Mouse (Mus musculus) neural tube, embryonic 11.5 days (tissue): Measurements from ENCODE around the gene Itgb3. TPM values are rescaled to one million over a fixed set of nuclear protein-coding genes. Genes with fewer than 3 reads are reported as not detected.

Source experiments
- ATAC-seq: fragments of 200-750 bp; cut with Nextera tagmentation; 2 replicates; pipeline ENCODE4 v1.8.0; 2017; ENCODE audit warnings: moderate number of reproducible peaks, mild to moderate bottlenecking, moderate TSS enrichment, moderate library complexity; ENCODE audit not compliant: insufficient read depth, low FRiP score, low TSS enrichment
- DNase-seq: peaks from one replicate; pipeline ENCODE4 v3.0.0-alpha.2; 2015; ENCODE audit warnings: low spot score
- H3K27ac ChIP-seq: fragments of 300-500 bp; sonication (generic); 2 replicates; pipeline ENCODE4 v1.5.1; 2014; ENCODE audit warnings: low read depth, mild to moderate bottlenecking, low read length
- H3K27me3 ChIP-seq: fragments of 300-500 bp; sonication (generic); 2 replicates; pipeline ENCODE4 v1.6.1; 2014; ENCODE audit warnings: mild to moderate bottlenecking, low read length, mixed read lengths; ENCODE audit not compliant: control insufficient read depth, insufficient read depth
- H3K36me3 ChIP-seq: fragments of 300-500 bp; sonication (generic); 2 replicates; pipeline ENCODE4 v1.6.1; 2014; ENCODE audit warnings: mild to moderate bottlenecking, low read length, moderate library complexity, mixed read lengths; ENCODE audit not compliant: control insufficient read depth, insufficient read depth
- H3K4me1 ChIP-seq: fragments of 300-500 bp; sonication (generic); 2 replicates; pipeline ENCODE4 v1.6.1; 2014; ENCODE audit warnings: low read length, mixed read lengths; ENCODE audit not compliant: control insufficient read depth, insufficient read depth
- H3K4me2 ChIP-seq: fragments of 300-500 bp; sonication (generic); 2 replicates; pipeline ENCODE4 v1.6.1; 2014; ENCODE audit warnings: low read depth, mild to moderate bottlenecking, moderate library complexity
- H3K4me3 ChIP-seq: fragments of 300-500 bp; sonication (generic); 2 replicates; pipeline ENCODE4 v1.5.1; 2014; ENCODE audit warnings: low read depth, low read length
- H3K9ac ChIP-seq: fragments of 300-500 bp; sonication (generic); 2 replicates; pipeline ENCODE4 v1.6.1; 2014; ENCODE audit warnings: mild to moderate bottlenecking, low read length
- H3K9me3 ChIP-seq: fragments of 300-500 bp; sonication (generic); 2 replicates; pipeline ENCODE4 v1.6.1; 2016; ENCODE audit warnings: low read length; ENCODE audit not compliant: control insufficient read depth
- WGBS: fragments of 180-500 bp; shearing (Covaris S2); extraction: QIAGEN DNeasy Blood & Tissue Kit; methylation state at CpG from one replicate; pipeline ENCODE4 v1.1.7; 2014; 5-methylcytosine and 5-hydroxymethylcytosine counted together
- polyA plus RNA-seq: library from polyadenylated mRNA; unstranded; fragments of >200 nt; fragmentation: Nextera tagmentation; extraction: Ambion mirVana; gene quantifications from 2 replicates; pipeline ENCODE4 v1.2.1, GENCODE M21; 2014

Itgb3 gene
- polyA plus RNA-seq, 1 experiment from 2014 or later: 2.3 TPM

- no peaks in the 10 kb centered on the region for H3K27me3 ChIP-seq
- no peak overlapping the region for H3K4me2 ChIP-seq
- no peaks in the 10 kb centered on the region for H3K4me1 ChIP-seq
- ATAC-seq (no peak), DNase-seq (no peak)
- H3K9me3 ChIP-seq: no peaks in the 10 kb centered on the region
- H3K27ac ChIP-seq: no peak overlapping the region
- H3K4me3 ChIP-seq: no peak overlapping the region
- no peak overlapping the region for H3K9ac ChIP-seq
- 75% methylated on average over 5 of the region's 5 CpGs for WGBS
- H3K36me3 ChIP-seq: no peaks in the 10 kb centered on the region
Measured at GRCm38 (mm10) chr11:104667399-104667798, 59.6 kb downstream of the Itgb3 start.

GRCm38 (mm10) chr11:104673412-104673811 is 65.6 kb downstream of the Itgb3 start:
- no peaks in the 10 kb centered on the region for H3K36me3 ChIP-seq
- H3K27me3 ChIP-seq: no peaks in the 10 kb centered on the region
- no peak overlapping the region for H3K4me2 ChIP-seq
- no peaks in the 10 kb centered on the region for H3K4me1 ChIP-seq
- H3K4me3 ChIP-seq: no peak overlapping the region
- no peaks in the 10 kb centered on the region for H3K9me3 ChIP-seq
- H3K27ac ChIP-seq: no peak overlapping the region
- ATAC-seq: no peak
- DNase-seq: no peak
- no peak overlapping the region for H3K9ac ChIP-seq
- 70% methylated on average over 4 of the region's 4 CpGs for WGBS

- Histone ChIP-seq H3K36me3 (no peaks in the 10 kb centered on the region), H3K27me3 (no peaks in the 10 kb centered on the region), H3K9ac (no peak overlapping the region), H3K4me3 (no peak overlapping the region), H3K4me2 (no peak overlapping the region), H3K27ac (no peak overlapping the region), H3K9me3 (no peaks in the 10 kb centered on the region), H3K4me1 (no peaks in the 10 kb centered on the region)
- WGBS: 93% methylated on average over 11 of the region's 11 CpGs
- no peak for DNase-seq
- no peak for ATAC-seq
Measured at GRCm38 (mm10) chr11:104674768-104675167, 67.0 kb downstream of the Itgb3 start.

GRCm38 (mm10) chr11:104685548-104685947 is 77.7 kb downstream of the Itgb3 start, which contains the start of gene Gm11639:
Gene Gm11639, plus strand, starts transcription at chr11:104685707.
- no peak for DNase-seq

DNA sequence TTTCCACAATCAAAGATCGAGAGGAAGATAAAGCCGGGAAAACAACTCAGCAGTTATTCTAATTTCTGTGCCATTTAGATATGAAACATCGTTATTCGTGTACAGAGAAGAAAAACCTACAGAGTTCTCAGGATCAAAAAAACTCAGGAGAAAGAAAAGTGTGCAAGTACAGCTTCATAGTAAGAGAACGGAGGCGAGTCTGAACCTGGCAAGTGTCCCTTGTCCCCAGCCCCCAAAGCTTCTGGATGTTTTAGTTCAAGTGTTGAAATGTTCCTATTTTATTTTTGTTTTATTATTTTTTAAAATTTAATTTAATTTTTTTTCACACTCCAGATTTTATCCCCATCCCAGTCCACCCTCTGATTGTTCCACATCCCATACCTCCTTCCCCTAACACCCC is 85.4 kb downstream of the Itgb3 start:
- Histone ChIP-seq H3K9ac (no peak overlapping the region), H3K27me3 (no peaks in the 10 kb centered on the region), H3K27ac (no peak overlapping the region), H3K4me2 (no peak overlapping the region), H3K36me3 (no peaks in the 10 kb centered on the region), H3K4me1 (no peaks in the 10 kb centered on the region), H3K9me3 (no peaks in the 10 kb centered on the region), H3K4me3 (no peak overlapping the region)
- ATAC-seq (no peak), DNase-seq (no peak)
- WGBS: 88% methylated on average over 6 of the region's 6 CpGs

More at GRCm38 (mm10) chr11:104685548-104685947, 77.7 kb downstream of the Itgb3 start, which contains the start of gene Gm11639:
- ATAC-seq: no peak
- Histone ChIP-seq H3K4me1 (no peaks in the 10 kb centered on the region), H3K9ac (no peak within 1 kb of the TSS), H3K9me3 (no peaks in the 10 kb centered on the region), H3K27ac (no peak within 1 kb of the TSS), H3K4me2 (peak within 1 kb of the TSS; percentile 19), H3K27me3 (no peaks in the 10 kb centered on the region), H3K36me3 (no peaks in the 10 kb centered on the region), H3K4me3 (no peak within 1 kb of the TSS)
- 23% methylated on average over 23 of the region's 23 CpGs for WGBS

DNA sequence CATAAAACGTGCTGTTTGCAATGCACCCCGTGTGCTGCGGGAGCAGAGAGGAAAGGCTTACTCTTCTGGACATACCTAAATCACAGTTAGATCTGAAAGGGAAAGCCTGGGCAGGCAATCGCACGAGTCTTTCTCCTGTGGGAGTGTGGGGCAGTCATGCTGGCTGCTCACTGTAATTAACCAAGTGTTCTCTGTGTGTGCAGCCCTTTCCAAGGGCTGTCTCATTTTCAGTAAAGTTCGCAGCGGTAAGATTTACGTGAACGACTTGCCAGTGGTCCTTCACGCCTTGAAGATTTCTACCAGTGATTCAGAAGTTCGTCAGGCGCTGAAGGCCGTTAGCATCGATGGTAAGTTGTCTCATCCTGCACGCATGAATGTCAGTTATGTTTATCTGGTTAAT is 96.3 kb downstream of the Itgb3 start:
- no peak for ATAC-seq

GRCm38 (mm10) chr11:104707084-104707483 is 99.3 kb downstream of the Itgb3 start:
- 63% methylated on average over 2 of the region's 2 CpGs for WGBS
- DNase-seq: no peak
- Histone ChIP-seq H3K4me2 (no peak overlapping the region), H3K27ac (no peak overlapping the region), H3K27me3 (no peaks in the 10 kb centered on the region), H3K4me1 (no peaks in the 10 kb centered on the region), H3K36me3 (no peaks in the 10 kb centered on the region), H3K9ac (no peak overlapping the region), H3K9me3 (no peaks in the 10 kb centered on the region), H3K4me3 (no peak overlapping the region)
- no peak for ATAC-seq

More for the DNA sequence above, 96.3 kb downstream of the Itgb3 start:
- Histone ChIP-seq H3K4me1 (no peaks in the 10 kb centered on the region), H3K4me2 (no peak overlapping the region), H3K36me3 (no peaks in the 10 kb centered on the region), H3K9ac (no peak overlapping the region), H3K9me3 (no peaks in the 10 kb centered on the region), H3K27me3 (no peaks in the 10 kb centered on the region), H3K27ac (no peak overlapping the region), H3K4me3 (no peak overlapping the region)
- 66% methylated on average over 15 of the region's 15 CpGs for WGBS
- no peak for DNase-seq

Other genes with a start within 250 kb of the Itgb3 start
- gene Kansl1, start 139.1 kb upstream of the Itgb3 start, polyA plus RNA-seq: 34.9 and 35.9 TPM in 2 replicates
- 63.6 and 63.9 TPM in 2 replicates for gene Cdc27, start 57.4 kb upstream of the Itgb3 start, polyA plus RNA-seq
- gene Myl4, start 57.3 kb upstream of the Itgb3 start, polyA plus RNA-seq: 33.0 and 36.4 TPM in 2 replicates
- not detected in 2 replicates for gene Gm11639, start 77.7 kb downstream of the Itgb3 start, polyA plus RNA-seq